Mouse (Mus musculus) midbrain, embryonic 14.5 days (tissue): ENCODE data around the gene Gtf3c4. TPM values are rescaled to one million over a fixed set of nuclear protein-coding genes. Genes with fewer than 3 reads are reported as not detected.

Source experiments
- ATAC-seq: fragments of 200-750 bp; cut with Nextera tagmentation; 2 replicates; pipeline ENCODE4 v1.8.0; 2017; ENCODE audit warnings: moderate number of reproducible peaks, moderate library complexity; ENCODE audit not compliant: low FRiP score, low TSS enrichment
- DNase-seq: peaks from one replicate; pipeline ENCODE4 v3.0.0-alpha.2; 2015
- H3K27ac ChIP-seq: fragments of 300-500 bp; sonication (generic); replicated peaks from 2 replicates; pipeline ENCODE4 v1.5.1; 2014; ENCODE audit warnings: mild to moderate bottlenecking, low read depth, low read length, moderate library complexity
- H3K27me3 ChIP-seq: fragments of 300-500 bp; sonication (generic); 2 replicates; pipeline ENCODE4 v1.6.1; 2014; ENCODE audit warnings: low read length, control low read depth, mixed read lengths; ENCODE audit not compliant: control insufficient read depth, insufficient read depth
- H3K36me3 ChIP-seq: fragments of 300-500 bp; sonication (generic); 2 replicates; pipeline ENCODE4 v1.6.1; 2014; ENCODE audit warnings: low read length, control low read depth; ENCODE audit not compliant: control insufficient read depth, insufficient read depth
- H3K4me1 ChIP-seq: fragments of 300-500 bp; sonication (generic); 2 replicates; pipeline ENCODE4 v1.6.1; 2014; ENCODE audit warnings: mild to moderate bottlenecking, antibody characterized with exemption, low read length, control low read depth; ENCODE audit not compliant: control insufficient read depth, insufficient read depth
- H3K4me2 ChIP-seq: fragments of 300-500 bp; sonication (generic); 2 replicates; pipeline ENCODE4 v1.6.1; 2014; ENCODE audit warnings: mild to moderate bottlenecking, low read length, moderate library complexity
- H3K4me3 ChIP-seq: fragments of 300-500 bp; sonication (generic); replicated peaks from 2 replicates; pipeline ENCODE4 v1.5.1; 2014; ENCODE audit warnings: low read depth, low read length
- H3K9ac ChIP-seq: fragments of 300-500 bp; sonication (generic); replicated peaks from 2 replicates; pipeline ENCODE4 v1.6.1; 2014; ENCODE audit warnings: mild to moderate bottlenecking, low read length, moderate library complexity
- H3K9me3 ChIP-seq: fragments of 300-500 bp; sonication (generic); 2 replicates; pipeline ENCODE4 v1.6.1; 2016; ENCODE audit warnings: low read length, control low read depth, mixed read lengths; ENCODE audit not compliant: control insufficient read depth
- WGBS: fragments of 180-500 bp; shearing (Covaris S2); extraction: QIAGEN DNeasy Blood & Tissue Kit; methylation state at CpG from one replicate; pipeline ENCODE4 v1.1.7; 2014; 5-methylcytosine and 5-hydroxymethylcytosine counted together
- polyA plus RNA-seq: library from polyadenylated mRNA; unstranded; fragments of >200 nt; fragmentation: Nextera tagmentation; extraction: Ambion mirVana; gene quantifications from 2 replicates; pipeline ENCODE4 v1.2.1, GENCODE M21; 2014

Gene Gtf3c4
- polyA plus RNA-seq, result 32.0 and 38.5 TPM in 2 replicates

- WGBS, result under 1% methylated on average over 63 of the region's 63 CpGs
- Histone ChIP-seq H3K9ac (peak within 1 kb of the TSS; percentile 91), H3K27ac (peak within 1 kb of the TSS; percentile 86), H3K9me3 (no peaks in the 10 kb centered on the region), H3K36me3 (peaks cover 10% of the 10 kb centered on the region), H3K27me3 (no peaks in the 10 kb centered on the region), H3K4me2 (peak within 1 kb of the TSS; percentile 97), H3K4me1 (peaks cover 38% of the 10 kb centered on the region), H3K4me3 (peak within 1 kb of the TSS; percentile 99)
- DNase-seq, result peak; percentile 98
- peak; percentile 96 for ATAC-seq
These were observed at the start of gene Gtf3c4, which contains the start of gene Ddx31 for GRCm38 (mm10) chr2:28840222-28840951. Gene Gtf3c4 (minus strand): TSS chr2:28840360. Gene Ddx31 (plus strand): TSS chr2:28840406.

GRCm38 (mm10) chr2:28884914-28885313, 44.8 kb upstream of the Gtf3c4 start:
- no peak overlapping the region for H3K4me3 ChIP-seq
- peak overlapping the region; percentile 60; the same call in 1 of the 2 replicates for H3K27ac ChIP-seq
- 30% methylated on average over 4 of the region's 4 CpGs for WGBS
- H3K27me3 ChIP-seq, result no peaks in the 10 kb centered on the region
- DNase-seq (peak; percentile 60), ATAC-seq (no peak)
- no peaks in the 10 kb centered on the region for H3K9me3 ChIP-seq
- no peak overlapping the region for H3K4me2 ChIP-seq
- peaks cover 24% of the 10 kb centered on the region for H3K4me1 ChIP-seq
- H3K9ac ChIP-seq, result no peak overlapping the region
- peaks cover 47% of the 10 kb centered on the region for H3K36me3 ChIP-seq

GRCm38 (mm10) chr2:28882826-28883485, 42.8 kb upstream of the Gtf3c4 start:
- Histone ChIP-seq H3K4me3 (no peak overlapping the region), H3K4me1 (peaks cover 17% of the 10 kb centered on the region), H3K27me3 (no peaks in the 10 kb centered on the region), H3K27ac (peak overlapping the region; percentile 37; the same call in 1 of the 2 replicates), H3K36me3 (peaks cover 43% of the 10 kb centered on the region), H3K4me2 (no peak overlapping the region), H3K9me3 (no peaks in the 10 kb centered on the region), H3K9ac (no peak overlapping the region)
- WGBS, result 36% methylated on average over 6 of the region's 6 CpGs
- DNase-seq, result peak; percentile 56
- ATAC-seq, result no peak

- H3K27ac ChIP-seq, result no peak overlapping the region
- WGBS, result 86% methylated on average over 3 of the region's 3 CpGs
- H3K4me3 ChIP-seq, result no peak overlapping the region
- no peak overlapping the region for H3K4me2 ChIP-seq
- H3K9me3 ChIP-seq, result no peaks in the 10 kb centered on the region
- H3K4me1 ChIP-seq, result peaks cover 17% of the 10 kb centered on the region
- peaks cover 45% of the 10 kb centered on the region for H3K36me3 ChIP-seq
- H3K9ac ChIP-seq, result no peak overlapping the region
- no peak for DNase-seq
- H3K27me3 ChIP-seq, result no peaks in the 10 kb centered on the region
- ATAC-seq, result no peak
These were observed 41.9 kb upstream of the Gtf3c4 start for GRCm38 (mm10) chr2:28882047-28882446.

- Histone ChIP-seq H3K36me3 (peaks cover 50% of the 10 kb centered on the region), H3K4me2 (no peak overlapping the region), H3K27me3 (no peaks in the 10 kb centered on the region), H3K9ac (no peak overlapping the region), H3K4me1 (peaks cover 14% of the 10 kb centered on the region), H3K4me3 (no peak overlapping the region), H3K9me3 (no peaks in the 10 kb centered on the region), H3K27ac (no peak overlapping the region)
- DNase-seq (no peak), ATAC-seq (no peak)
- 92% methylated on average over 3 of the region's 3 CpGs for WGBS
These were observed 41.1 kb upstream of the Gtf3c4 start for GRCm38 (mm10) chr2:28881275-28881674.

- 87% methylated on average over 11 of the region's 11 CpGs for WGBS
- no peak overlapping the region for H3K9ac ChIP-seq
- no peak overlapping the region for H3K4me3 ChIP-seq
- H3K4me1 ChIP-seq, result no peaks in the 10 kb centered on the region
- ATAC-seq, result no peak
- no peak for DNase-seq
- no peak overlapping the region for H3K4me2 ChIP-seq
- H3K9me3 ChIP-seq, result no peaks in the 10 kb centered on the region
- no peaks in the 10 kb centered on the region for H3K27me3 ChIP-seq
- peaks cover 50% of the 10 kb centered on the region for H3K36me3 ChIP-seq
- H3K27ac ChIP-seq, result no peak overlapping the region
These were observed 35.4 kb upstream of the Gtf3c4 start for GRCm38 (mm10) chr2:28875554-28875953.

- no peak overlapping the region for H3K27ac ChIP-seq
- no peak overlapping the region for H3K9ac ChIP-seq
- no peaks in the 10 kb centered on the region for H3K9me3 ChIP-seq
- H3K4me2 ChIP-seq, result no peak overlapping the region
- DNase-seq, result peak; percentile 23
- H3K27me3 ChIP-seq, result no peaks in the 10 kb centered on the region
- H3K36me3 ChIP-seq, result peaks cover 50% of the 10 kb centered on the region
- 71% methylated on average over 7 of the region's 7 CpGs for WGBS
- ATAC-seq, result no peak
- H3K4me3 ChIP-seq, result no peak overlapping the region
- no peaks in the 10 kb centered on the region for H3K4me1 ChIP-seq
These were observed 27.3 kb upstream of the Gtf3c4 start for GRCm38 (mm10) chr2:28867495-28867894.

- Histone ChIP-seq H3K27me3 (no peaks in the 10 kb centered on the region), H3K4me2 (no peak overlapping the region), H3K36me3 (peaks cover 83% of the 10 kb centered on the region), H3K9ac (no peak overlapping the region), H3K27ac (no peak overlapping the region), H3K4me1 (no peaks in the 10 kb centered on the region), H3K4me3 (no peak overlapping the region), H3K9me3 (no peaks in the 10 kb centered on the region)
- DNase-seq (no peak), ATAC-seq (no peak)
These were observed 23.7 kb upstream of the Gtf3c4 start for GRCm38 (mm10) chr2:28863857-28864256.
